Mouse (Mus musculus) layer of hippocampus, adult 8-10 months (tissue): Measurements from ENCODE around the gene Gm12887. TPM values are rescaled to one million over a fixed set of nuclear protein-coding genes. Genes with fewer than 3 reads are reported as not detected.

Source experiments
- DNase-seq, 2 experiments: peaks; one replicate each; pipeline ENCODE4 v3.0.0; 2022; ENCODE audit warnings: low spot score in 2 of 2
- total RNA-seq, 4 experiments: library from RNA; stranded (reverse); gene quantifications; 2 replicates each; pipeline ENCODE4 v1.2.4; 2022

Gm12887 gene
- not detected for total RNA-seq

DNA sequence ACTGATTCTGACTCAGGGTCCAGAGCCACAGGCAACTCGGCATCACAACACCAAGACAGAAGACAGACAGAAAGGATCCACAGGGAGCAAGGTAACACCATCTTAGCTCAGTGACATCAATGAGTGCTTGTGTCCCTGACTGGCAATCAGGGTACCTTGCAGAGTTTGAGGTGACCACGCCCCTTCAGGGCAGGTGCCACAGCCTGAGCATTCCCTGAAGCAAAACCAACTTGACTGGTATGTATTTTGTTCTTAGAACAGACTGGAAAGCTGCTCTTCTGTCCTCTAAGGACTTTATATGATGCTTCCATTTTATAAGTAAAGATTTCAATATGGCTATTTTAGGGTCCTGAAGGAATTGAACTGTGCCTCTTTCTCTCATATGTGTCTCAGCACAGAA, at the start of gene Gm12887:
Gene Gm12887 (minus strand): TSS at position 101 of the 400 bp plus-strand sequence.
- no peak for DNase-seq

GRCm38 (mm10) chr4:121657040-121657439, 35.1 kb upstream of the Gm12887 start:
- no peak for DNase-seq

Other genes with a start within 250 kb of the Gm12887 start
- not detected for gene Gm12886, start 199.0 kb downstream of the Gm12887 start, total RNA-seq